Mouse (Mus musculus) E14TG2a.4 (cell line): ENCODE data around the gene Klk9.

Experiments used
- CTCF ChIP-seq: conservative IDR thresholded peaks from 2 replicates; pipeline ENCODE4 v1.5.1; 2014; ENCODE audit warnings: low read length
- NANOG ChIP-seq: IDR thresholded peaks from 2 replicates; pipeline ENCODE4 v1.6.1; 2014; ENCODE audit warnings: borderline replicate concordance, low read length, mixed read lengths

DNA sequence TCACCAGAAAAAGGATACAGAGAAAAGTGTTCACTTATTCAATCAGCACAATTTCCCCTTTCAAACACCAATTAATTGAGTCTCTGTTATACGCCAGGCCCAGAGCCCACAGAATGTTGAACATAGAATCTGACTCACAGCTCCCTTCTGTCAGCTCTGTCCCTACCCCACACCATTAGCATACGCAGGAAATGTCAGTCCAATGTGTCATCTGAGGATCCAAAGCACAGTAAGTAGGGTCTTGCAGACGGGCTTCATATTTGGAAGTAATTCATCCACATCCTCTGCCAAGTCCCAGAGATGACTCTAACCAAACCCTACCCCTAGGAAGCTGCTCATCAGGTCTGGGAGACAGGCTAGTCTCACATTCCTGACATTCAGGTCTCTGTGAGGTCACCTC is 3.6 kb upstream of the Klk9 start:
- TF ChIP-seq CTCF (no peak), NANOG (no peak)
